Mouse (Mus musculus) intestine, embryonic 14.5 days (tissue): ENCODE results near the gene Blvrb. TPM values are rescaled to one million over a fixed set of nuclear protein-coding genes. Genes with fewer than 3 reads are reported as not detected.

ENCODE experiments used
- ATAC-seq: fragments of 200-750 bp; cut with Nextera tagmentation; replicated peaks from 2 replicates; pipeline ENCODE4 v1.8.0; 2017; ENCODE audit warnings: low read depth, moderate number of reproducible peaks, moderate TSS enrichment, moderate library complexity; ENCODE audit not compliant: low FRiP score, low TSS enrichment
- DNase-seq: peaks from one replicate; pipeline ENCODE4 v3.0.0-alpha.2; 2018; ENCODE audit warnings: low spot score
- H3K27ac ChIP-seq: fragments of 300-500 bp; sonication (generic); 2 replicates; pipeline ENCODE4 v1.5.1; 2014; ENCODE audit warnings: low read depth, mild to moderate bottlenecking, control low read depth
- H3K27me3 ChIP-seq: fragments of 300-500 bp; sonication (generic); replicated peaks from 2 replicates; pipeline ENCODE4 v1.6.1; 2014; ENCODE audit warnings: low read length, control low read depth; ENCODE audit not compliant: control insufficient read depth, insufficient read depth
- H3K36me3 ChIP-seq: fragments of 300-500 bp; sonication (generic); 2 replicates; pipeline ENCODE4 v1.6.1; 2014; ENCODE audit warnings: low read length, control low read depth; ENCODE audit not compliant: control insufficient read depth, insufficient read depth
- H3K4me1 ChIP-seq: fragments of 300-500 bp; sonication (generic); replicated peaks from 2 replicates; pipeline ENCODE4 v1.6.1; 2014; ENCODE audit warnings: low read length, control low read depth, mixed read lengths; ENCODE audit not compliant: control insufficient read depth, insufficient read depth
- H3K4me2 ChIP-seq: fragments of 300-500 bp; sonication (generic); 2 replicates; pipeline ENCODE4 v1.6.1; 2014; ENCODE audit warnings: low read length
- H3K4me3 ChIP-seq: fragments of 300-500 bp; sonication (generic); 2 replicates; pipeline ENCODE4 v1.5.1; 2014; ENCODE audit warnings: low read depth, low read length, control low read depth, mixed read lengths
- H3K9ac ChIP-seq: fragments of 300-500 bp; sonication (generic); 2 replicates; pipeline ENCODE4 v1.6.1; 2014; ENCODE audit warnings: mild to moderate bottlenecking, low read length
- H3K9me3 ChIP-seq: fragments of 300-500 bp; sonication (generic); 2 replicates; pipeline ENCODE4 v1.6.1; 2016; ENCODE audit warnings: low read length, control low read depth; ENCODE audit not compliant: control insufficient read depth
- WGBS: fragments of 180-500 bp; shearing (Covaris S2); extraction: QIAGEN DNeasy Blood & Tissue Kit; methylation state at CpG from one replicate; pipeline ENCODE4 v1.1.7; 2014; 5-methylcytosine and 5-hydroxymethylcytosine counted together
- polyA plus RNA-seq: library from polyadenylated mRNA; unstranded; fragments of >200 nt; fragmentation: Nextera tagmentation; extraction: Ambion mirVana; gene quantifications from 2 replicates; pipeline ENCODE4 v1.2.1, GENCODE M21; 2014

The Blvrb gene
- polyA plus RNA-seq, 1 experiment from 2014 or later: 52.3 TPM

DNA sequence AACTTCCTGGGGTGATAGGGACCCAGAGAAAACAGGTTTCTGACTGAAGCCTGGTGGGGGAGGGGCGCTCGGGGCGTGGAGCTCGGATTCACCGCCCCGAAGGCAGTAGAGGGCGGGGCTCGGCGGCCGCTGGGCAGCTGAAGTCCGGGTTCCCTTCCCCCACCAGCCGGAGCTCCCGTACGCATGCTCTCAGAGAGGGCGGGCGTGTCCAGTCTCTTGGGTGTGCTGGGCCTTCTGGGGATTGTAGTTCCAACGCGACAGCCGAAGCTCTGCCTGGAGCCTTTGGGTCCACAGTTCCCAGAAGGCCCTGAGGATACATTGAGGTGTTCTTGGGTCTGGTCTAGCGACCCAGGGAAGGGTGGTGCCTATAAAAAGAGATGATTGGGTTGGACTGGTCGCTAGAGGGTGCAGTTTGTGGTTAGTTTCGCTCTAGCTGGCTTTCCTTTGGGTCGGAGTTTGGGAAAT, 26.7 kb downstream of the Blvrb start:
- ATAC-seq (peak; percentile 88), DNase-seq (peak; percentile 95)
- under 1% methylated on average over 20 of the region's 23 CpGs for WGBS
- Histone ChIP-seq H3K9me3 (no peaks in the 10 kb centered on the region), H3K4me3 (peak overlapping the region; percentile 79), H3K27me3 (no peaks in the 10 kb centered on the region), H3K27ac (peak overlapping the region; percentile 85), H3K4me1 (peaks cover 7% of the 10 kb centered on the region), H3K4me2 (peak overlapping the region; percentile 47), H3K36me3 (peaks cover 22% of the 10 kb centered on the region), H3K9ac (peak overlapping the region; percentile 49)

DNA sequence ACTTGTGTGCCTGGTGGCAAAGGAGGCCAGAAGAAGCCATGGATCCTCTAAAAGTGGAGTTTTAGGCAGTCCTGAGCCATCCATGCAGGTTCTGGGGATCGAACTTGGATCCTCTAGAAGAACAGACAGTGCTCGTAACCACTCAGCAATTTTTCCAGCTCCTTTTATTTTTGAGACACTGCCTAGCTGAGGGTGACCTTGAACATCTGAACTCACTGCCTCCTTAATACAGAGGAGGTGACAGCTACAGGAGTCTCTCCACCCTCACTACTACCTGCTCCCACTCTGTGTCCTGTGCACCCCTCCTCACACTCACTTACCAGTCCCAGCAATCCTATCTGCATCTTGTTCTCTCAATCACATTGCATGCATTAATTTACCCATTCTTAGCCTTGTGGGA, 27.8 kb downstream of the Blvrb start:
- Histone ChIP-seq H3K9me3 (no peaks in the 10 kb centered on the region), H3K27me3 (no peaks in the 10 kb centered on the region), H3K9ac (no peak overlapping the region), H3K4me2 (0 out of 2 replicates have a peak overlapping the region, but pooled peaks have one; percentile 47), H3K36me3 (peaks cover 22% of the 10 kb centered on the region), H3K4me3 (peak overlapping the region; percentile 79; the same call in 1 of the 2 replicates), H3K27ac (no peak overlapping the region), H3K4me1 (peaks cover 7% of the 10 kb centered on the region)
- no peak for ATAC-seq
- 94% methylated on average over 2 of the region's 2 CpGs for WGBS
- DNase-seq: no peak

DNA sequence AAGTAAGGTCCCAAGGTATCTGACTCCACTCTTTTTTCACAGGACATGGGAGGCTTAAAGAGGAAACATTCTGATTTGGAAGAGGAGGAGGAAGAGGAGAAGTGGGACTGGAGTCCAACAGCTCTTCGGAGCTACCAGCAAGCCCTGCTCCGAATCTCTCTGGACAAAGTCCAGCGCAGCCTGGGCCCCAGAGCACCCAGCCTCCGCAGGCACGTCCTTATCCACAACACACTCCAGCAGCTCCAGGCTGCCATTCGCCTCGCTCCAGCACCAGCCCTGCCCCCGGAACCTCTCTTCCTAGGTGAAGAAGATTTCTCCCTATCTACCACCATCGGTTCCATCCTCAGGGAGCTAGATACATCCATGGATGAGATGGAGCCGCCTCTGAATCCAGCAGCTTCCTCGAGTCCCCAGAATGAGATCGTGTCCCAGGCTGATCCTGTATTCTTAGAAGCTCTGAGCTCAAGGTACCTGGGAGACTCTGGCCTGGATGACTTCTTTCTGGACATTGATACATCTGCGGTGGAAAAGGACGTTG, 28.4 kb downstream of the Blvrb start:
- no peak for ATAC-seq
- no peak overlapping the region for H3K4me3 ChIP-seq
- WGBS: 91% methylated on average over 14 of the region's 14 CpGs
- peaks cover 9% of the 10 kb centered on the region for H3K4me1 ChIP-seq
- DNase-seq: no peak
- H3K36me3 ChIP-seq: peaks cover 22% of the 10 kb centered on the region
- H3K4me2 ChIP-seq: 0 out of 2 replicates have a peak overlapping the region, but pooled peaks have one; percentile 5
- H3K9ac ChIP-seq: no peak overlapping the region
- H3K27ac ChIP-seq: no peak overlapping the region
- no peaks in the 10 kb centered on the region for H3K9me3 ChIP-seq
- H3K27me3 ChIP-seq: no peaks in the 10 kb centered on the region

DNA sequence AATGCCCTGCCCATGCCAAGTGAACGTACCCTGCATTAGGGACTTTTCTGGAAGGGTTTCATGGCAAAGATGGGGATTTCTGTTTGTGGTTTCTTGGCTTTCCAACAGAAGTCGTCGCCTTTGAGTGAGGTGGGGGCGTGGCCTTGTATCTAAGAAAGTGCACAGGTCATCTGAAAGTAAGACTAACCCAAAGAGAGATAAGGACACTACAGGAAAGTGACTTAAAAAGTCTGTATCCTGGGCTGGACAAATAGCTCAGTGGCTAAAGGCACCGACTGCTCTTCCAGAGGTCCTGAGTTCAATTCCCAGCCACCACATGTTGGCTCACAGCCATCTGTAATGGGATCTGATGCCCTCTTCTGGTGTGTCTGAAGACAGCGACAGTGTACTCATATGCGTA, 30.8 kb downstream of the Blvrb start:
- Histone ChIP-seq H3K4me2 (no peak overlapping the region), H3K4me3 (no peak overlapping the region), H3K36me3 (peaks cover 22% of the 10 kb centered on the region), H3K27ac (no peak overlapping the region), H3K9ac (no peak overlapping the region), H3K4me1 (peaks cover 12% of the 10 kb centered on the region), H3K27me3 (no peaks in the 10 kb centered on the region), H3K9me3 (no peaks in the 10 kb centered on the region)
- WGBS: 79% methylated on average over 7 of the region's 7 CpGs
- no peak for DNase-seq
- no peak for ATAC-seq

DNA sequence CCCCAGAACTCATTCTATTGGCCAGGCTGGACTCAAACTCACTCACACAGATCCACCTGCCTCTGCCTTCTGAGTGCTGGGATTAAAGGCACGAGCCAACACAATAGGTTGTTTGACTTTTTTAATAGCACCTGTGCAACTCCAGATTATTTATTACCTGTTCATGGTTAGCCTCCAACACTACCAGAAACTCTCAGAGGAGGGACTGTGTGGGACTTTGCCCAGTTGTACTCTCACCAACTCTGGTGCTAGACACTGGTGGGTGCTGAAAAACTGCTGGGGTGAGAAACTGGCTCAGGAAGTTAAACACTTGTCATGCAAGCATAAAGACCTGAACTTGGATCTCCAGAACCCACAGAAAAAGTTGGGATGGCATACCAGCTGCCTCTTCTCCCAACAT, 32.0 kb downstream of the Blvrb start:
- H3K9me3 ChIP-seq: no peaks in the 10 kb centered on the region
- H3K27me3 ChIP-seq: no peaks in the 10 kb centered on the region
- H3K4me3 ChIP-seq: no peak overlapping the region
- H3K27ac ChIP-seq: no peak overlapping the region
- H3K36me3 ChIP-seq: peaks cover 22% of the 10 kb centered on the region
- WGBS: 53% methylated on average over 1 of the region's 1 CpGs
- peaks cover 12% of the 10 kb centered on the region for H3K4me1 ChIP-seq
- no peak overlapping the region for H3K9ac ChIP-seq
- ATAC-seq (no peak), DNase-seq (no peak)
- no peak overlapping the region for H3K4me2 ChIP-seq

DNA sequence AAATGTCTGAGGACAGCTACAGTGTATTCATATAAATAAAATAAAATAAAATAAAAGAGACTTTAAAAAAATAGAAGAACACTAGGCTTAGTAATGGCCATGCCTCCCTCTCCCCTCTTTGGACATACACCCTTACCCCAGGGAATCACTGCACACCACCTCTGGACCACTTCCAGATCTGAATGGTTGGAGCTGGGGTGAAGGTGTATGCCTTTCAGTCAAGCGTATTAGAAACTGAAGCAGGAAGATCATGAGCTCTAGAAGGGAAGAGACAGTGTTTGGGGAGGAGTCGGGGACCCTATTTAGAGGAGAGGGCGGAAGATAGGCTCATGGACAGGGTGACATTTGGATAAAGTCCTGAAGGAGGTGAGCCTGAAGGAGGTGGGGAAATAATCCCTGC, 32.7 kb downstream of the Blvrb start:
- WGBS: 71% methylated on average over 3 of the region's 3 CpGs
- H3K4me3 ChIP-seq: peak overlapping the region; percentile 27; the same call in 1 of the 2 replicates

DNA sequence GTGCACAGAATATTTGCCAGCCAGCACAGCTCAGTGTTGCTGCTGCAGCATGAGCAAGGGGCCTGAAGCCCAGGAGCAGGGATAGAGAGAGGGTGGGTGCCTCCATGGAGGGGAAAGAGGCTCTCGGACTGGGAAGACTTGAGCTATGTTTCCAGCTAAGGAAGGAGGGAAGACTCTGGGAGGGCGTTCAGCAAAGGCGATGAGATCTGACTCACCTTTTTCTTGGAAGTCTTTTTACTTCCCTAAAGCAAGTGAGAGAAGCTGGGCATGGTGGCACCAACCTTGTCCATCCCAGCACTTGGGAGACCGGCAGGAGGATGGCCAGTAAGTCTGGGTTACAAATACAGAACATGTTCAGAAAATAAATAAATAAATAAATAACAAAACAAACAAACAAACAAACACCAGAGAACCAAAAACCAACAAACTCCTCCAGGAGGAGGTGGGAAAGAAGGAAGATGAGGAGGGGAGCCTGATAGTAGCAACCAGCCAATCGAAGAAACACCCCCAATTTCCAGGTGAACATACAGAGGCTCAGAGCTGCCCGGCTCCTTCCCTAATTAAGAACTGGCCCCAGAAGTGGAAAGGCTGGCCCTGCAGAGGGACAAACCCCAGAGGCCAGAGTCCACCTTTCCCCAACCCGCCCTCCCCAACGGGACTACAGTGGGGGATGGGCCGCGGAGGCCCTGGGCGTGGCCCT, 33.3 kb downstream of the Blvrb start:
- peak overlapping the region; percentile 54 for H3K27ac ChIP-seq
- no peaks in the 10 kb centered on the region for H3K27me3 ChIP-seq
- H3K36me3 ChIP-seq: peaks cover 18% of the 10 kb centered on the region
- peak overlapping the region; percentile 0 for H3K9ac ChIP-seq
- ATAC-seq: 0 out of 2 replicates have a peak, but pooled peaks have one; percentile 9
- no peaks in the 10 kb centered on the region for H3K9me3 ChIP-seq
- WGBS: 7% methylated on average over 9 of the region's 11 CpGs
- H3K4me1 ChIP-seq: peaks cover 5% of the 10 kb centered on the region
- H3K4me3 ChIP-seq: peak overlapping the region; percentile 27
- DNase-seq: no peak
- peak overlapping the region; percentile 56 for H3K4me2 ChIP-seq

More for the DNA sequence above, 32.7 kb downstream of the Blvrb start:
- peak overlapping the region; percentile 56 for H3K4me2 ChIP-seq
- no peak overlapping the region for H3K9ac ChIP-seq
- H3K36me3 ChIP-seq: peaks cover 22% of the 10 kb centered on the region
- no peak for ATAC-seq
- H3K4me1 ChIP-seq: peaks cover 5% of the 10 kb centered on the region
- no peak for DNase-seq
- peak overlapping the region; percentile 54 for H3K27ac ChIP-seq
- H3K9me3 ChIP-seq: no peaks in the 10 kb centered on the region
- no peaks in the 10 kb centered on the region for H3K27me3 ChIP-seq

DNA sequence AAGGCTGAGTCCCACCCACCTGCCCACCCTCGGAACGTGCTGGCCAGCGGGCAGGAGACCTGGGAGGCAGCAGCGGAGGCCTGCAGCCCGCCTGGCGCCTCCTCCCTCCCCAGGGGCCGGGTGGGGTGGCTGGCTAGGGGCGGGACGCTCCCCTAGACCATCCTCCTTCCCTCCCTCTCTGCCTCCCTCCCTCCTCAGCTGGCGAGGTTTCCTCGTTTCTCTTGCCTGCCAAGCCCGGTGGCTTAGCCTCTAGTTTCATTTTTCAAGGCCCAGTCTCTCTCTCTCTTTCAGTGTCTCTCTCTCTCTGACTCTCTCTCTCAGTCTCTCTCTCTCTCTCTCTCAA, 33.8 kb downstream of the Blvrb start:
- no peaks in the 10 kb centered on the region for H3K27me3 ChIP-seq
- peak; percentile 94 for DNase-seq
- H3K4me3 ChIP-seq: peak overlapping the region; percentile 27
- H3K27ac ChIP-seq: peak overlapping the region; percentile 54
- ATAC-seq: peak; percentile 93
- H3K9ac ChIP-seq: peak overlapping the region; percentile 0
- peaks cover 13% of the 10 kb centered on the region for H3K36me3 ChIP-seq
- H3K4me1 ChIP-seq: peaks cover 8% of the 10 kb centered on the region
- H3K9me3 ChIP-seq: no peaks in the 10 kb centered on the region
- WGBS: 0% methylated on average over 5 of the region's 12 CpGs
- H3K4me2 ChIP-seq: peak overlapping the region; percentile 56

DNA sequence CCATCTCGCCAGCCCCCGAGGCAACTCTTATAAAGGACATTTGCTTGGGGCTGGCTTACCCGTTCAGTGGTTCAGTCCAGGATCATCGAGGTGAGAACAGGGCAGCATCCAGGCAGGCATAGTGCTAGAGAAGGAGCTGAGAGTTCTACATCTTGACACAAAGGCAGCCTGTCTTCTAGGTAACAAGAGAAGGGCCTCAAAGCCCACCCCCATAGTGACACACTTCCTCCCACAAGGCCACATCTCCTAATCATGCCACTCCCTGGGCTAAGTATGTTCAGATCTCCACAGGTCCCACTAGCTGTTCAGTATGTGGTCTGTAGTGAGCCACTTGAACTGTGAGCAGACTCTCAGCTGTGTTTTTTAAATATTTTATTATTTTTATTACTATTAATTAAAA, 36.1 kb downstream of the Blvrb start:
- Histone ChIP-seq H3K27ac (no peak overlapping the region), H3K4me1 (peaks cover 17% of the 10 kb centered on the region), H3K9ac (no peak overlapping the region), H3K36me3 (no peaks in the 10 kb centered on the region), H3K9me3 (no peaks in the 10 kb centered on the region), H3K4me2 (no peak overlapping the region), H3K27me3 (no peaks in the 10 kb centered on the region), H3K4me3 (no peak overlapping the region)
- 89% methylated on average over 4 of the region's 4 CpGs for WGBS
- ATAC-seq (no peak), DNase-seq (no peak)
